Mouse (Mus musculus) right cerebral cortex, postnatal 4 days (tissue): ENCODE measurements around the gene Cenph.
A peak's percentile ranks its signal among the peaks of the same experiment; 100 is the strongest.
"Not testable (repeated sequence)": the region's sequence is repeated elsewhere in the genome, so short reads cannot be mapped to it uniquely, and the experiment has no call there.

Source experiments
- DNase-seq: peaks from one replicate; pipeline ENCODE4 v3.0.0-alpha.2; 2022

Cenph gene

DNA sequence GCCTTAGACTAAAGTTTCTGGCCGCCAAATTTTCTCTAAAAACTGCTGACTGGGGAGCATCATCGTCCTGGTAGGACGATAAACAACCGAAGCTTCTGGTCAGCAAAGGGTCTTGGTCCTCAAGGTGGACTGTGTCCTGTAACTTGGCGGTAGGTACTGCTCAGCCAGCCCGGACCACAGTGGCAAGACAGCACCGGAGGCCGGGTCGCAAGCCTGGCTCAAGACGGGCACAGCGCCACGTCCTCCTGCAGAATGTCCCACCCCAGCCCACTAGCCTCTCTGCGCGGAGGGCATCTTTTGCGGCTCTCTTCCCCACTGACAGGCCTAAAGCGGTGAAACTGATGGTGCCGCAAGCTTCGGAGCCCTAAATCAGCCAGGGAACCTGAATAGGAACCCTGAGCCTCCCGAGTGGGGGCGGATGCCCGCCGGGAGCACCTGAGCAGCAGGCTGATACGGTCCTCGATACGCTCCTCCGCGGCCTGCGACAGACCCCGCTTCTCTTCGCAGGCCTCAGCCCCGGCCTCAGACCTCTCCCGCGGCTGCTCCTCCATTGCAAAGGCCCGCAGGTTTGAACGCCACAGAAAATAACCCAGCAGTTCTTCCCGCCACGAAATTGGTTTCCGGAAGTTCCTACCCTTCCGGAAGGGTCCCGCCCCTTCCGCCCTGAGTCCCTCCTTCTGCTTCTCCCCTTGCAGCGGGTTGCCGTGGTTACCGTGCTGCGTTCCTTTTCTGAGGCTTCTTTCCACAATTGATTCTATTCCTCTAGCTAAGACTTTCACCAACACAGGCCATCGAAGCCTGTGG lies at the start of gene Cenph:
Gene Cenph (minus strand): TSS at position 648 of the 804 bp plus-strand sequence.
- peak; percentile 79 for DNase-seq

DNA sequence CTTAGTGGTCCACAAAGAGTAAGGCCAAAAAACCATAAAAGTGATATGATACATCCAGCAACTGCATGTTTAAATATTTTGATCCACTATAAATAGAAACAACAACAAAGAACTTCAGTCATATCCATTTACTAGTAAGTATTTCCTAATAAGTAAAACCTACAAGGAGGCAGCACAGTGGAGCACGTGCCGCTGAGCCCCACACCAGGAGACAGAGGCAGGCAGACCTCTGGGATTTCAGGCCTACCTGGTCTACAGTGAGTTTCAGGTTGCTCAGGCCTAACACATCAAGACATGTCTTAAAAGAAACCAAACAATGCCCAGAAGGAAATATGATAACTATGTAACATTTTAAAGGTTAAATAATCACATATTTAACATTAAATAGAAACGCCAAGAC lies 49.2 kb upstream of the Cenph start:
- DNase-seq = no peak

DNA sequence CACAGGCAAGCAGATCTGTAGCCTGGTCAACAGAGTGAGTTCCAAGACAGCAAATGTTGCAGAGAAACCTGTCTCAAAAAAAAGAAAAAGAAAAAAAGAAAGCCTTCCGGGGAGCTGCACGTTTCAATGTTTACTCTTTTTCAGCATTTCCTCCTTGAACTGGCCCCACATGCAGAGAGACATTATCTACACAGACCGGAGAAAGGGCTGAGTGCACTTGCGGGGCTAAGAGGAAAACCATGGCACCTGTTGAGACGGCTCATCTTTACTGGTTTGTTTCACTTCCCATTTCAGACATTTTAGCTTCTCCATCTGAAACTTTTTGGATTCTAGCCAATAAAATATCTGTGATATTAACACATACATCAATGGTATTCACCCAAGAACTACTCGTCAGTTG lies 48.6 kb upstream of the Cenph start:
- no peak for DNase-seq

DNA sequence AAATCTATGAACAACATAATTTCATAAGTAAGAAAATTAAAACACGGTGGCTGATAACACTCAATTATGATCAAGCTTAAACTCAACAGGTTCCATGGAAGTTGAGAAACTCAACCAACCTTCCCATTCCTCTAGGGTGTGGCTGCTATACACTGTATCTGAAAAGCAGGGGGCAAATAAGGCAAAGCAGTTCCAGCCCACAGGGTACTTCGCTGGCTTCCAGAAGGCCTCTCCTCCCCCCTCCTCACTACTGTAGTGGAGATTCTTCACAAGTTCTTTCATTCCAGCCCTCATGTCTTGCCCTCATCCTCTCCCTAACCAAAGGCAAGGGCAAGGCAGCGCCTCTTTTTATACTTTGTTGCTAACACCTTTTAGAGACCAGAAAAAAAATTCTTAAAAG lies 48.2 kb upstream of the Cenph start:
- DNase-seq = no peak

DNA sequence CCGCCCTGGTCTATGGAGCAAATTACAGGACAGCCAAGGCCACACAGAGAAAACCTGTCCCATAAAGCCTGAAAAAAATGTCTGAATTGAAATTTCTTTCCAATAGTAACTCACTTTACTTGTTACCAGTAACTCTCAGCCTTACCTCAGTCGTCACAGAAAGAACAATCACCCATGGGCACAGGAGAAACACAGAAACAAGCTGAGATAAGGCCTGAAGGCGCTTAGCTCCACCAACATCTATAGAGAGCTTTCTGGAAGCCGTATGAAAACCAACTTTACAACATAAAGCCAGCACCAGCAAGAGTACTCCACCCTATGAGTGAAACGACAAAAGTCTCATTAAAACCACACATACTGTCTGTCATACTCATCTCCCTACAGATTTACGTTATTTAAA lies 38.8 kb upstream of the Cenph start:
- no peak for DNase-seq

DNA sequence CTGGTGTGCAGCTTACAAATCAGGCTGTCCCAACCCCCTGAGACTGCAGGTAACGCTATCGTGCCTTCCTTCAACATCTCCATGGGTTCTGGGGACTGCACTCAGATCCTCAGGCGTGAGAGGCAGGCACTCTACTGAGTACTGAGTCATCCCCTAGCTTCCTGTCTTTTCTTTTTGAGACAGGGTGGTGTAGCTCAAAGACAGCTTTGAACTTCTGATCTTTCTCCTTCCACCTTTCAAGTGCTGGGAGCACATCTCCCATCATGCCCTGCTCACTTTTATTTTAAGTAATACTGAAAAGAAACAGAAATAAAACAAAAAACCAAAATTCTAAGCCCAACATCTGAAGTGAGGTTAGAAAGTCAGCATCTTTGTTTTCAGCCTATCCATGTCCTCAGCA lies 30.1 kb upstream of the Cenph start:
- no peak for DNase-seq

DNA sequence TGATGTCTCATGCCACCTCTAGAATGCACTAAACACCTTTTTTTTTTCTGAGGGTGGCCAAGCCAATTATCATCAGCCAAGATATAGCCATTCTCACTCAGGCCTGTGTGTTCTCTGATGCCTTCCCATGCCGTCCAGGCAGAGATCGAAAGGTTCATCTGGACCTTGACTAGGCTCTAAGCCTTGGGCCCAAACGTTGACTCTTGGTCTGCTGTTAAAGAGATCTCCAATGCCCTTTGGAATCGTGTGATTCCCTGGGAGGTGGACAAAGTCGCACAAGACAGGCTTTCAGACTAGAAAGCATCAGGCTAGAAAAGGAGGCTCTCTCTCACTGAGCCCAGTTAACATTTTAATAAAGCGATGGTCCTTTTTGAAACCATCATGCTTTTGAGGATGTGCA lies 21.5 kb upstream of the Cenph start:
- no peak for DNase-seq

DNA sequence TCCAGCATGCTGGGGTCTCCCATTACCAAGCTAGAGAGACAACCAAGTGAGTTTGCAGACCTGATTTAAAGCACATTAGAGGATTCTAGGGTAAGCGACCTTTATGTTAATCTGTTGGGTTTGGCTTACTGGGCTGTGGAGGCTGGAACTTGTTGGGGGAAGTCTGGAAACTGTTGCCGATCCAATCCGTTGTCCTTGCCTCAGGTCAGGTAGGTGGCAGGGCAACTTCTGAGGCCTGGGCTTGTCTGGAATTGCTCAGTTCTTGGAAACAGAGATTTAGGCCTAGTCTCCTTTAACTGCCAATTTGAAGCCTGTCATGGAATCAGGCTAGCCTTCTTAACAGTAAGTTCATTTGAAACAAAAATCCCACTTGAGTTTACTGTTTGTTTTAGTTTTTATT lies 13.4 kb upstream of the Cenph start:
- DNase-seq = no peak

DNA sequence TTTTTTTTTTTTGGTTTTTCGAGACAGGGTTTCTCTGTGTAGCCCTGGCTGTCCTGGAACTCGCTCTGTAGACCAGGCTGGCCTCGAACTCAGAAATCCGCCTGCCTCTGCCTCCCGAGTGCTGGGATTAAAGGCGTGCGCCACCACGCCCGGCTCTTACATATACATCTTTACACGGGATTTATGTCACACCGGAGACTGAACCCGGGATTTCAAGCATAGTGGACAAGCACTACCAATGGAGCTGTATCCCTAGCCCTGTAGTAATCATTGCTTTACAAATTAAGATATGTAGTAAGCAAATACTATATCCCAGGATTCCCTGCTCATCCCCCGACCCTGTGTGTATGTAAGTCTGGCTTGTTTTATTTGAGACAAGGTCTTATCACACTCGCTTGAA lies 12.4 kb upstream of the Cenph start:
- not testable (repeated sequence) for DNase-seq

DNA sequence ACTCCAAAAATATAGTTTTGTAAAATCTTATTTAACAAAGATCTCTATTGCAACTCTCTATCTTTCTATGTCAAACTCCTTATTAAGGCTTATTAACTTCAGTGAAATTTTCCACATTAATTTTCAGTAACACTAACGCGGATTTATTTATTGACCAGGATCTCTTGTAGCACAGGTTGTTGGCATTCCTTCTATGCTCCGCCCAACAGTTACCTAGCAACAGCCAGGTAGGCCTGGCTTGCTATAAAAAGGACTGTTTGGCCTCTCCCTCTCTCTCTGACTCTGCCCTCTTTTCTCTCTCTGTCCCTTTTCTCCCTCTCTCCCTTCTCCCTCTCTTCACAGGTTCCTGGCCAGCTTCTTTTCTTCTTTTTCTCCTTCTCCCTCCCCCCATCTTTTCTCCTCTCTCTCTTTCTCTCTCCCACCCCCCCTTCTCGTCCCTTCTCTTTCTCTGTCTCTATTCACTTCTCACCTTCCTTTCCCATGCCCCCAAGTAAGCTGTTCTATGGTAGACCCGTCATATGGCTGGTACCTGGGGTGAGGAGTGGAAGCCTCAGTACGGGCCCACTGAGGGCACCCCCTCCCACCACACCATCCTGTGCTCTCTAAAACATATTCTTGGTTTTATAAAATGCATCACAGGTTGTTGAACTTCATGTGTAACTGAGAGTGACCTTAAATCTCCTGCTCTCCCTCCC lies 11.8 kb upstream of the Cenph start:
- no peak for DNase-seq

DNA sequence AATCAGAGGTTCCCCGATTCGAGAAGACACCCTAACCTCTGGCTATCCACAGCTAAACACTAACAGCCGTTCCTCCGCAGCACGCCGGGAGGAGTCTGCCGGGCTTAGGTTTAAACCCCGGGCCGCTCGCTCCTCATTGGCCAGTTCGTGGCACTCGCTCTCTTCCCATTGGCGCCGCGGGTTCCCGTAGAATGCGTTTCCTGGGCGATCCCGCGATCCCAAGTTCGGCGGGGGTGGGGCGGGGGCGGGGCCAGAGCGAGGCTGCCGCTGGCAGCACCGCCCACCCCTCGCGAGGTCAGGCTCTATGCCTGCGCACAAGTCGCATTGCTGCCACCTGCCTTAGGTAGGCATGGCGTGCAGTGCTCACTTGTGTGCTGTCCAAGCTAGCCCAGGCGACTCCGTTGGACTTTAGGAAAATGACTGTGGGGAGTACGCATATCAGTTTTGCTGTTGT lies 10.7 kb upstream of the Cenph start, which contains the start of gene Ccnb1:
Gene Ccnb1 (minus strand): TSS at position 157 of the 454 bp plus-strand sequence.
- peak; percentile 93 for DNase-seq

DNA sequence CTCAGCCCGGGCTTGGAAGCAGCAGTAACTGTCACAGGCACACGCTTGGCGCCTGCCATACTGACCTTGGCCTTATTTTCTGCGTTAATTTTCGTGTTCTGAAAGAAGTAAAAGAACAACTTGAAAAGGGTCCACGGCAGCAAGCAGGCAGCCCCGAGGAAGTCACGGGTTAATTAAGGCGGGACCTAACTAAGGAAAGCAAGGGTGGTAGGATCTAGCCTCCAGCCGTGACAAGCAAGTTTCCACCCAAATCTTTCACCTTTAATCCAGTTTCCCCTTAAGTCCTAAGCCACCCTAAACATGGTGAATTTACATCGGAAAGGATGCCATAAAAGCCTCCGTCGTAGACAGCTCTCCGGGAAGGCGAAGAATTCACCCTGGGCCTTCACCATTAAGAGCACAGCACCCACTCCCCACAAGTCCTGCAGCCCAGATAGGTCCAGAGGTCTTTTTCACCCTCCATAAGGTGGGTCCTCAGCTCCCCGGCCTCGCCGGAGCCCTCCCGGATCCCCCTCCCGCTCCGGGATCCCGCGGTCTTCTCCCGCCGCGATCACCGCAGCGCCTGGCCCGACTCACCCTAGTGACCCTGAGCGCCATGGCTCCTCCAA lies 10.2 kb upstream of the Cenph start:
- no peak for DNase-seq

DNA sequence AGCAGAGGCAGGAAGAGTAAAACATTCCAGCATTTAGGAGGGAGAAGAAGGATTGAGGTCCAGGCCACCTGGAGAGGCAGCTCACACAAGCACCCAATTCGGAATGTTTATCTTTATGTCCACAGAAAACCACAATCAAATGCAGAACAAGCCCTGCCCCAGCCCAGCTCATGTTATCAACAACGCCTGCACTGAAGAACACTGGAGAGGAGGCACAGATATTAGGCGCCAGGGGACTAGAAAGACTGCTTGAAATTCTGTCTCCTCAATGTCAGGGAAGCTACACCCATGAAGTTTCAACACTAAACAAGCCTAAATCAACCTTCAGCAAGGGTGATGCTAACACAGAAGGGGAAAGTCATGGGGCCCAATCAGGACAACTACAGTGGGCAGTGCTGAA lies 1.8 kb upstream of the Cenph start:
- no peak for DNase-seq

DNA sequence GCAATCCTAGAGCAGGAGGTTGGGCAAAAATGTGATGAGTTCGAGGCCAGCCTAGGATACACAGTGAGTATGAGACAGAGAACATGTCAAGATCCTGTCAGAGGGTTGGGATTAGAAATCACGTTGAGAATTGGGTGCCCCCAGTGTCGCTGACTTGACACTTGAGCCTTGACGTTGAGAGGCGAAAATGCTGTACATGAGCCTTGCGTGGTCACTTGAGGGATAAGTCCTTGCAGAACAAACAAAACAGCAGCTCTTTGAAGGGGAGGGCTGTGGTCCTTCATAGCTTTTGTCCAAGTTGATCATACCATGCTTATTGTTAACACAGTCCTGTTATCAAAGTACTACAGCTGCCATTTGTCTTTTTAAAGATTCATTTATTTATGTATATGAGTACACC lies 1.0 kb upstream of the Cenph start:
- no peak for DNase-seq

DNA sequence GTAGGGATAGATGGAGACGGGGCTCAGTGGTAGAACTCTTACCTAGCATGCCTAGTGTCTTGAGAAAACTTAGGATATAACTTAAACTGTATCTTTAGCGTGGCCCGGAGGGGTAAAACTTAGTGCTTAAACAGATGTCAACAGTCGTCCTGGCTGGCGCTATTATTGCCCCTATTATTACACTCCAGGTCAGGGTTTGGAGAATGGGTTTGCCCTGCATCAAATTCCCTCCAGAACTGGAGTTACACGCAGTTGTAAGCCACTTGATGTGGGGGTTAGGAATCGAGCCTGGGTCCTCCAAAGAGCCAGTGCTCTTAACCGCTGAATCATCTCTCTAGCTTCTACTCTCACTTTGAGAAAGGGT lies 339 bp upstream of the Cenph start:
- DNase-seq = peak; percentile 5

DNA sequence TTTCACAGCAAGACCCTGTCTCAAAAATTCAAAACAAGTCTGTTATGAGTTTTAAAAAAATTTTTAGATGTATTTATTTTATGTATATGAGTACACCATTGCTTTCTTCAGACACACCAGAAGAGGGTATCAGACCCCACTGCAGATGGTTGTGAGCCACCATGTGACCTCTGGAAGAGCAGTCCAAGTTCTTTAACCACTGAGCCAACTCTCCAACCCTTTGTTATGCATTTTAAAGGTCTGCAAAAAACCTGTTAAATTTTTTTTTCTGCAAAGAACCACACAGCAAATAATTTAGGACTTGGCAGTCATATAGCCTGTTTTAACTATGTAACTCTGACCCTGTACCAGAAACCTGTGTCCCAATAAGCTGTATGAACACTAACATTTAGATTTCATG lies 995 bp downstream of the Cenph start:
- DNase-seq = no peak

DNA sequence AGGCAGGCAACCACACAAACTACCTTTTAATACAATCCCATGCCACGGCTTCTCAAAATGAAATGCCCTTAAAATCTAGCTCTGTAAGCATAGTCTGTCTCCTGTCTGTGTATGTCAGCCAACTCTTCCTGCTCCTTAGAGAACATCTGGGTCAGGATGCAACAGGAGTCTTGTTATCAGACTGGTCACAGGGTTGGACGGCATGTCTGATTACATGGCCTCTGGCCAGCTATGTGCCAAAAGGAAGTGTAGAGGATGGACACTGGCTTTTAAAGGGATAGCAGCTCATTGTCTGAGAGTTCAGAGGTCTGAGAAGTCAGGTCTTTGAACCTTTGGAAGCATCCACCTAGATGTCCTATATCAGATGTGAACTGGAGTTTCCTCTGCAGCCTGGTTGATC lies 20.4 kb downstream of the Cenph start:
- DNase-seq = no peak

DNA sequence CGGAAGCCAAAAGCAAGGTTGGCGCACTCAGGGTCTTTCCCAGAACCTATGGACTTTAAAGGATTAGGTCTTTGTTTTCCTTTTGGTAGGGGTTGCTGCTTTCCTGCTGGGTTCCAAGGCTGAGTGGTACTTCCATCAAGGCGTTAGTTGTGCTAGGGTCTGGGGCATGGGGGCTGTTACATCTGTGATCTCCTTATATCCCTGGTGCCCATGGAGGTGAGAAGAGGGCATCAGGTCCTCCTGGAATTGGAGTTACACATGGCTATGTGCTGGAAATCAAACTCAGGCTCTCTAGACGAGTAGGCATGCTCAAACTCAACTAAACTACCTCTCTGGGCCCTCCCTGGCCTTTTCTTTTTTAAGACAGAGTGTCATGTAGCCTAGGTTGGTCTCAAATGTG lies 21.5 kb downstream of the Cenph start:
- no peak for DNase-seq

DNA sequence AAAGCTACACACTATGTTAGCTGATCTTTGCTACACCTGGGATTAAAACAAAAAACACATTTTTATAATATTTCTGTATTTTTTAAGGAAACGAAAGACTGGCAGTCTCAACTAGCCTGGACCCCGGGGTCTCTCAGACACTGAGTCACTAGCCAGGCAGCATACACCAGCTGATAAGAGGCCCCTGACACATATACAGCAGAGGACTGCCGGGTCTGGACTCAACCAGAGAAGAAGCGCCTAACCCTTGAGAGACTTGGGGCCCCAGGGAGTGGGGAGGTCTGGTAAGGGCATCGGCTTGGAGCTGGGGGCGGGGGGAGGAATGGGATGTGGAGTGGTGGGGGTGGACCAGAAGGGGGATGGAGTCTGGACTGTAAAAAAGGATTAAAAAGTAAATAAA lies 22.7 kb downstream of the Cenph start:
- DNase-seq = no peak

DNA sequence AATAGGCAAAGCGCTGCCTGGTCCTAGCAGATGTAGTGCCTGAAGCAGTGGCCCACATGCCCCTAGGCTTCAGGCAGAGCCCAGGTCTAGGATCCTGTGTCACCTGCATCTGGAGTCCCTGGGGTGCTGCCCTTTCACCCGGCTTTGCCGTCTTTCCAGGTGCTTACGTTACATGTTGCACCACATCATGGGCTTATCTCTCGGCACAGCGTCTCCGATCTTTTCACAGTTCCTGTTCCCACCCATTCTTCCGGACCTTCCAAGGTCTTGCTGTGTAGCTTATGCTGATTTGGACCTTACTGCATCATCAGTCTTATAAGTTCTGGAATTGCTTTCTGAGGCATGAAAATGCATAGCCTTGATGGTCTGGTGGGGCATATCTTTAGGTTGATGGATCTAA lies 23.2 kb downstream of the Cenph start:
- DNase-seq = no peak

DNA sequence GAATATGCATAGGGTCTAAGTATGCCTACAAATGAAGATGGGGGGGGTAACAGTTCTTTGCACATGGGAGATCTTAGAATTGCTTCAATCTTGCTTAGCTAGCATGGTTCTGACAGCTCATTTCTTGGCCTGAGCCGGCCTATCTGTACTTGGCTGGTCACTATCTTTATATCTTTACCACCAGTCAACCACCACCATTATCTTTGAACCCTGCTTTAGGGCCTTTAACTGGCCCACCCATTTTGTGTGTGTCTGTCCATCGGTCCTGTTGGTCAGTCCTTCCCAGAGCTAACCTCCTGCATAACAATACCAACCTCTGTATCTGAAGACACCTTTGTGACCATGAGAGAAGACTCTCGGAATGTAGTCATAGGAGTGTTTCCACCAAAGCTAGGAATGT lies 24.3 kb downstream of the Cenph start:
- no peak for DNase-seq

DNA sequence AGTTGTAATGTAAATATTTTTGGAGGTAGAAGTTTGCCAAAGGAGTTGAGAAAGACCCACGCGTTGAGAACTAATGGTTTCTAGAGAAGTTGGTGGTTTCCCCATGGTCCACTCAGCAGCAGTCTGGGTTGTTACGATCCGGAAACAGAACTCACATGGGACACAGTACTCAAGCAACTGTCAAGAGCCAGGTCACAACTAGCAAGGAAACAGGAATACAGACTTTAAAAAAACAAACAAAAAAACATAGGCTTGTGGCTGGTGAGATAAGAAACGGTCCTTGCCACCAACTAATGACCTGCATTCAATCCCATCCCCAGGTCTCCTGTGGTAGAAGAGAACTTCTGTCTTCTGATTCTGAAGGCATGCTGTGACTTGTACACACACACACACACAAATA lies 24.9 kb downstream of the Cenph start:
- no peak for DNase-seq

DNA sequence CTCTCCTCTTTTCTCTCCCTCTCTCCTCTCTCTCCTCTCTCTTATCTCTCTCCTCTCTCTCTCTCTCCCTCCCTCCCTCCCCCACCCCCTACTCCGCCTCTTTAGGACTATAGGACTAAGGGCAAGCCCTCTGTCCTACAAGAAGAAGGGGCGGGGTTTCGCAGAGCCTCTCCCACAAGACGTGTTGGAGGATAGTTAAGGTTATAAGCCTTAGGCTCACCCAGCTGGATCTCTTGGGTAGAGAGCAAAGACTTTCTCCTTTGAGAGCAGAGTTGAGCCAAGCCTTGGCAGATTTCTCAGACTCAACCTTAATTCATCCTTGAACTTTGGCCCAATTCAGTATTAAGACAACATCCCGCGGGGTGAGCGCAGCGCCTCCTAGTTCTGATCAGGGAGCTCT lies 27.1 kb downstream of the Cenph start:
- no peak for DNase-seq

DNA sequence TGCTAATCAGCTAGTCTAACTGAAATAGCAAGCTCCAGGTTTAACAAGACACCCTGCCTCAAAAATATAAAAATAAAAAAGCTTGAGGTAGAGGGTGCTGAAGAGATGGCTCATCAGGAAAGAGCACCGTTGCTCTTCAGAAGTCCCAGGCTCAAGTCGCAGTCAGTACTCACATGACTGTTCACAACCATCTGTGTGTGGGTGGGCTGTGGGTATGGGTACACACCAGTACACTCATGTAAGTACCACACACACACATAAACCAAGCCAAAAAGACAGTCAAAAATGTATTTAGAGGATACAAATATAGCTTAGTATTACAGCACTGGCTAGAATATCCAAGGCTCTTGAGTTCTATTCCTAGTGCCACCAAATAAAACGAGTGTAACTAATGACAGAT lies 29.6 kb downstream of the Cenph start:
- no peak for DNase-seq
